Mouse (Mus musculus) cerebellum, adult 11-12 months (tissue): ENCODE results near the gene Zscan5b.
"Not testable (repeated sequence)": the region's sequence is repeated elsewhere in the genome, so short reads cannot be mapped to it uniquely, and the experiment has no call there.

ENCODE experiments used
- DNase-seq: peaks from one replicate; pipeline ENCODE4 v3.0.0; 2022

The Zscan5b gene

GRCm38 (mm10) chr7:6244361-6245292 is 22.5 kb downstream of the Zscan5b start:
- DNase-seq = no peak

- DNase-seq = no peak
Measured at GRCm38 (mm10) chr7:6252410-6252809, 30.3 kb downstream of the Zscan5b start, which contains the start of gene Epp13. Gene Epp13 (plus strand): TSS chr7:6252710.

- DNase-seq = no peak
Measured at GRCm38 (mm10) chr7:6254451-6254850, 32.4 kb downstream of the Zscan5b start.

- no peak for DNase-seq
Measured at GRCm38 (mm10) chr7:6257386-6257785, 35.3 kb downstream of the Zscan5b start.

- no peak for DNase-seq
Measured at GRCm38 (mm10) chr7:6258232-6259220, 36.4 kb downstream of the Zscan5b start.

- DNase-seq = not testable (repeated sequence)
Measured at GRCm38 (mm10) chr7:6260004-6260403, 37.9 kb downstream of the Zscan5b start.

- no peak for DNase-seq
Measured at GRCm38 (mm10) chr7:6262120-6262519, 40.0 kb downstream of the Zscan5b start.

GRCm38 (mm10) chr7:6262984-6263383 is 40.9 kb downstream of the Zscan5b start:
- no peak for DNase-seq

GRCm38 (mm10) chr7:6265695-6266094 is 43.6 kb downstream of the Zscan5b start:
- DNase-seq = no peak

GRCm38 (mm10) chr7:6277906-6278305 is 55.8 kb downstream of the Zscan5b start:
- DNase-seq = no peak

GRCm38 (mm10) chr7:6282749-6283148 is 60.7 kb downstream of the Zscan5b start:
- DNase-seq = peak; percentile 76

- DNase-seq = peak; percentile 78
Measured at GRCm38 (mm10) chr7:6283451-6284075, 61.5 kb downstream of the Zscan5b start.

- DNase-seq = peak; percentile 48
Measured at GRCm38 (mm10) chr7:6284442-6285012, 62.4 kb downstream of the Zscan5b start.

- DNase-seq = peak; percentile 27
Measured at GRCm38 (mm10) chr7:6285366-6285765, 63.3 kb downstream of the Zscan5b start.

- peak; percentile 97 for DNase-seq
Measured at GRCm38 (mm10) chr7:6285842-6286705, 64.0 kb downstream of the Zscan5b start, which contains the start of gene Zfp667. Gene Zfp667 (plus strand): TSS chr7:6286579.

GRCm38 (mm10) chr7:6286921-6287531 is 64.9 kb downstream of the Zscan5b start:
- DNase-seq = peak; percentile 58
